Mouse (Mus musculus): ENCODE data around the gene Defb42. TPM values are rescaled to one million over a fixed set of nuclear protein-coding genes. Genes with fewer than 3 reads are reported as not detected.
A peak's percentile ranks its signal among the peaks of the same experiment; 100 is the strongest.

The Defb42 gene
- polyA plus RNA-seq, 1 experiment from 2014 or later, result 0.26 TPM

GRCm38 (mm10) chr14:63065391-63065790 lies 18.6 kb downstream of the Defb42 start:
- 74% methylated on average over 5 of the region's 5 CpGs for WGBS
- Histone ChIP-seq H3K4me2 (replicated peaks) (no peak overlapping the region), H3K9me3 (no peaks in the 10 kb centered on the region), H3K27ac (no peak overlapping the region), H3K36me3 (no peaks in the 10 kb centered on the region), H3K27me3 (replicated peaks) (peaks cover 6% of the 10 kb centered on the region; the same call in 1 of the 2 replicates), H3K4me1 (replicated peaks) (0 out of 2 replicates have a peak, but pooled peaks cover 3% of the 10 kb centered on the region), H3K4me3 (replicated peaks) (no peak overlapping the region), H3K9ac (no peak overlapping the region)
- no peak for ATAC-seq

- Histone ChIP-seq H3K36me3 (no peaks in the 10 kb centered on the region), H3K9ac (no peak overlapping the region), H3K27me3 (replicated peaks) (peaks cover 4% of the 10 kb centered on the region; the same call in 1 of the 2 replicates), H3K4me3 (replicated peaks) (no peak overlapping the region), H3K9me3 (no peaks in the 10 kb centered on the region), H3K4me2 (replicated peaks) (no peak overlapping the region; the same call in 1 of the 2 replicates), H3K4me1 (replicated peaks) (0 out of 2 replicates have a peak, but pooled peaks cover 3% of the 10 kb centered on the region), H3K27ac (no peak overlapping the region)
- ATAC-seq, result peak; percentile 54; the same call in 1 of the 2 replicates
- 30% methylated on average over 16 of the region's 16 CpGs for WGBS
Measured at GRCm38 (mm10) chr14:63066630-63067310, 20.0 kb downstream of the Defb42 start.

GRCm38 (mm10) chr14:63067708-63068107 lies 20.9 kb downstream of the Defb42 start:
- H3K9ac ChIP-seq, result no peak overlapping the region
- no peak overlapping the region for H3K27ac ChIP-seq
- 30% methylated on average over 15 of the region's 15 CpGs for WGBS
- H3K4me2 ChIP-seq (replicated peaks), result peak overlapping the region; percentile 11; the same call in 1 of the 2 replicates
- H3K9me3 ChIP-seq, result no peaks in the 10 kb centered on the region
- H3K4me3 ChIP-seq (replicated peaks), result no peak overlapping the region
- H3K27me3 ChIP-seq (replicated peaks), result peaks cover 4% of the 10 kb centered on the region; the same call in 1 of the 2 replicates
- no peaks in the 10 kb centered on the region for H3K36me3 ChIP-seq
- ATAC-seq, result peak; percentile 57
- H3K4me1 ChIP-seq (replicated peaks), result 0 out of 2 replicates have a peak, but pooled peaks cover 3% of the 10 kb centered on the region

Other genes starting within 250 kb of the Defb42 start
- 4.0 and 4.2 TPM in 2 replicates for gene Wdfy2, start 209.3 kb upstream of the Defb42 start, polyA plus RNA-seq (2015; fragmentation: Nextera tagmentation; extraction: Ambion mirVana)
- not detected in 2 replicates for gene Defb48, start 62.5 kb upstream of the Defb42 start, polyA plus RNA-seq (2015; fragmentation: Nextera tagmentation; extraction: Ambion mirVana)
- not detected in 2 replicates for gene Defb47, start 48.9 kb upstream of the Defb42 start, polyA plus RNA-seq (2015; fragmentation: Nextera tagmentation; extraction: Ambion mirVana)
- not detected in 2 replicates for gene Defb43, start 35.2 kb upstream of the Defb42 start, polyA plus RNA-seq (2015; fragmentation: Nextera tagmentation; extraction: Ambion mirVana)
- gene Defb30, start 3.0 kb downstream of the Defb42 start, polyA plus RNA-seq (2015; fragmentation: Nextera tagmentation; extraction: Ambion mirVana), result not detected in 2 replicates

Data from intestine, embryonic 15.5 days (tissue).